Mouse (Mus musculus) liver, embryonic 16.5 days (tissue): ENCODE data around the gene Taf3. TPM values are rescaled to one million over a fixed set of nuclear protein-coding genes. Genes with fewer than 3 reads are reported as not detected.

Source experiments
- ATAC-seq: fragments of 200-750 bp; cut with Nextera tagmentation; 2 replicates; pipeline ENCODE4 v1.8.0; 2017; ENCODE audit warnings: low read depth, mild to moderate bottlenecking, moderate number of reproducible peaks, moderate library complexity
- H3K27ac ChIP-seq: fragments of 300-500 bp; sonication (generic); 2 replicates; pipeline ENCODE4 v1.5.1; 2014; ENCODE audit warnings: mild to moderate bottlenecking, low read length
- H3K27me3 ChIP-seq: fragments of 300-500 bp; sonication (generic); 2 replicates; pipeline ENCODE4 v1.6.1; 2014; ENCODE audit warnings: low read depth, low read length, mixed read lengths; ENCODE audit not compliant: control insufficient read depth, insufficient read depth
- H3K36me3 ChIP-seq: fragments of 300-500 bp; sonication (generic); 2 replicates; pipeline ENCODE4 v1.6.1; 2014; ENCODE audit warnings: mild to moderate bottlenecking; ENCODE audit not compliant: control insufficient read depth, insufficient read depth
- H3K4me1 ChIP-seq: fragments of 300-500 bp; sonication (generic); 2 replicates; pipeline ENCODE4 v1.6.1; 2014; ENCODE audit warnings: low read depth, low read length, mixed read lengths; ENCODE audit not compliant: control insufficient read depth
- H3K4me2 ChIP-seq: fragments of 300-500 bp; sonication (generic); 2 replicates; pipeline ENCODE4 v1.6.1; 2014; ENCODE audit warnings: low read depth, low read length, mixed read lengths
- H3K4me3 ChIP-seq: fragments of 300-500 bp; sonication (generic); 2 replicates; pipeline ENCODE4 v1.5.1; 2014; ENCODE audit warnings: low read depth, mild to moderate bottlenecking, low read length
- H3K9ac ChIP-seq: fragments of 300-500 bp; sonication (generic); 2 replicates; pipeline ENCODE4 v1.6.1; 2014; ENCODE audit warnings: low read depth, low read length
- H3K9me3 ChIP-seq: fragments of 300-500 bp; sonication (generic); replicated peaks from 2 replicates; pipeline ENCODE4 v1.6.1; 2016; ENCODE audit warnings: low read length; ENCODE audit not compliant: control insufficient read depth
- WGBS: fragments of 180-500 bp; shearing (Covaris S2); extraction: QIAGEN DNeasy Blood & Tissue Kit; methylation state at CpG from one replicate; pipeline ENCODE4 v1.1.7; 2014; ENCODE audit not compliant: insufficient replicate concordance; 5-methylcytosine and 5-hydroxymethylcytosine counted together
- polyA plus RNA-seq: library from polyadenylated mRNA; unstranded; fragments of >200 nt; fragmentation: Nextera tagmentation; extraction: Ambion mirVana; gene quantifications from 2 replicates; pipeline ENCODE4 v1.2.1, GENCODE M21; 2015

Gene Taf3
- polyA plus RNA-seq, 1 experiment from 2014 or later, result 5.7 TPM

DNA sequence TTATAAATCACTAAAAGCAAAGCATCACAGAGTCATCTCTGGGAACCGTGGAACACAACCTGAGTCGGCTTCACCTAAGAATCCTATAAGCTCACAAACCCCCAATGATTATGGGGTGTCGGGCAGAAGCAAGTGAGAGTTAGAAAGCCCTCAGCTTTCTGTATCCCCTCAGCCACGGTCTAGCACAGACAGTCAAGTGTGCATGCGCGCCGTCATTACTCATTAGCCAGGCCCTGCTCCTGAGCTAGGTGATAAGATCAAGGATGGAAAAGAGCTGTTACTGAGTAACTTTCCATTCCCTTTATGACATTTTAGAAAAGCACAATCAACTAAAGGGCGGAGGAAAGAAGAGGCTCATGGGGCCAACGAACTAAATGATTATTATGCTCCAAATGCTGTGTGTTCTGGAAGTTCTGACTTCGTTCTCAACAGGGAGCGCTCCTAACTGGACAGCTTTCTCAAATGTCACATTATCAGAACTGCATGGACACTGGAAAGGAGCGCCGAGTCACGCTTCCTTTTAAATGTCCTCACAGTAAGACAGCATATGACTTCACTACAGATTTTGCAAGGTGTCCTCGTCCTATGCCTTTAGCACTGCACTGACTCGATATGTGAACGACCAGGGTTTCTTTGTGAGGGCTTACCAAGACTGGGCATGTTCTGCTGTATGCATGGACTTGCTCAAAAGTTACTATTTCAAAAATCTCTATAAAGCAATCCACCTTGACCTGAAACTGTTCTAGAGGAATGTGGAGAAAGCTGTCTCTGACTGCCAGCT is 129.5 kb downstream of the Taf3 start:
- WGBS, result 70% methylated on average over 17 of the region's 17 CpGs
- peak overlapping the region; percentile 15; the same call in 1 of the 2 replicates for H3K4me2 ChIP-seq
- peak overlapping the region; percentile 67 for H3K27ac ChIP-seq
- peak; percentile 89 for ATAC-seq
- H3K27me3 ChIP-seq, result no peaks in the 10 kb centered on the region
- H3K9ac ChIP-seq, result no peak overlapping the region
- peaks cover 2% of the 10 kb centered on the region; the same call in 1 of the 2 replicates for H3K36me3 ChIP-seq
- no peak overlapping the region for H3K4me3 ChIP-seq
- no peaks in the 10 kb centered on the region for H3K9me3 ChIP-seq
- H3K4me1 ChIP-seq, result no peaks in the 10 kb centered on the region; the same call in 1 of the 2 replicates

DNA sequence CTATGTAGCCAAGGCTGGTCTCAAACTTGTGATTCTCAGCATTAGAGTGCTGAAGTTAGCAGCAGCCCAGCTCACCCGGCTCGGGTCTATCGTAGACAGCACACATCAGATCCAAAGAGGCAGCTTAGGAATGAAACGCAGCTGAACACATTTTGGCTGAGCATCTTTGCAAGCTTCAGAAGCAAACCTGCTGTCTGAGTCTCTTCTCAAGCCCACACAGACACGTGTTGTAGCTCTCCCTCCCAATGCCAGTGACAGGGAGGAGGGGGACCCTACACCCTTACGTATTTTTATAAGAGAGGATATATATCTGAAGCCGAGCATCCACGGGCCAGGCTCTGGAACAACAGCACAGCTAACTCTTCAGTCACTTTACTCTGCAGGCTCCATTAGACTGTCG is 130.8 kb downstream of the Taf3 start:
- Histone ChIP-seq H3K27ac (no peak overlapping the region), H3K9ac (no peak overlapping the region), H3K9me3 (no peaks in the 10 kb centered on the region), H3K4me2 (no peak overlapping the region), H3K4me3 (no peak overlapping the region), H3K27me3 (no peaks in the 10 kb centered on the region), H3K36me3 (peaks cover 2% of the 10 kb centered on the region; the same call in 1 of the 2 replicates), H3K4me1 (no peaks in the 10 kb centered on the region; the same call in 1 of the 2 replicates)
- ATAC-seq, result no peak
- WGBS, result 79% methylated on average over 9 of the region's 9 CpGs

DNA sequence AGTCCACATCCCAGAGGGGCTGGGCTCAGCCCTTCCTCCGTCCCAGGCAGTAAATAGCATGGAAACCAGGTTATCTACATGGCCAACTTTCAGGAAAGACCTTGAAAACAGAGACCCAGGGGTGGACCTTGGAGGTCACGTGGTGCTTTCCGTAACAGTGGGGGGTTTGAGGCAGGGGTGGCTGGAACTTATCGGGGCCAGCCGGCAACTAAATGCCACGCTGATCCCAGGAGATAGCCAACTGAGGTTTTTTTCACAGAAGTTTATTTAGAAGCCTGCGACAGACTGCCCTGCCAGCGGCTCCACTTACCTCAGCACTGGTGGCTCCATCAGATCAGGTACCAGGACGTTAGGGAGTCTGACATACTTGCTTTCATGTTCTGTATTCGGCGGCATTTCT is 142.4 kb downstream of the Taf3 start:
- WGBS, result 1% methylated on average over 11 of the region's 11 CpGs
- H3K27me3 ChIP-seq, result no peaks in the 10 kb centered on the region
- H3K4me2 ChIP-seq, result peak overlapping the region; percentile 25
- peak; percentile 43 for ATAC-seq
- no peak overlapping the region for H3K27ac ChIP-seq
- H3K4me1 ChIP-seq, result peaks cover 3% of the 10 kb centered on the region
- no peak overlapping the region for H3K9ac ChIP-seq
- H3K4me3 ChIP-seq, result peak overlapping the region; percentile 31
- H3K9me3 ChIP-seq, result no peaks in the 10 kb centered on the region
- H3K36me3 ChIP-seq, result no peaks in the 10 kb centered on the region

DNA sequence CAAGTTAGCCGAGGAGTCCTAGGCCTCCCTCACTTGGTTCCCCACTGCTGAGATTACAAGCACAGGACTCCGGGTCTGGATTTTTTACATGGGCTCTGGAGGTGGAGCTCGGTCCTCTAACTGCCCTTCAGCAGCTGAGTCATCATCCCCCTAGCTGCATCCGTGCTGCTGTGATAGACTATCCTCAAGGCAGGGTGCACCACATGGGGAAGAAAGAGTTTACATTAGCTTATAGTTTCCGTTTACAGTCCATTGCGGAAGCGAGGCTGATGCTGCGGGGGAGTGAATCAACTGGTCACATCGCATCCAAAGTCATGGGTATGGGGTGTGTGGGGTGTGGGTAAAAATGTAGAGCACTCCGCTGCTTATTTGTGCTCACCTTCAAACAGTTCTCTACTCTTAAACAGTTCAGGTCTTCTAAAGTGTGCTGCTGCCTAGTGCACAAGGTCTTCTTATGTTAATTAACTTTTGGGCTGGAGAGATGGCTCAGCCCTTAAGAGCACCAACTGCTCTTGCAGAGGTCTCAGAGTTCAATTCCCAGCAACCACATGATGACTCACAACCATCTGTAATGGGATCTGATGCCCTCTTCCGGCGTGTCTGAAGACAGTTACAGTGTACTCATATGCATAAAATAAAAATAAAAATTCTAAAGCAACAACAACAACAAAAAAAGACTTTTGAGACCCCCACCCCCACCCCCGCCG is 144.4 kb downstream of the Taf3 start:
- peaks cover 3% of the 10 kb centered on the region for H3K4me1 ChIP-seq
- H3K27me3 ChIP-seq, result peaks cover 3% of the 10 kb centered on the region; the same call in 1 of the 2 replicates
- 39% methylated on average over 14 of the region's 14 CpGs for WGBS
- ATAC-seq, result no peak
- H3K36me3 ChIP-seq, result no peaks in the 10 kb centered on the region
- H3K4me3 ChIP-seq, result no peak overlapping the region
- no peak overlapping the region for H3K4me2 ChIP-seq
- H3K27ac ChIP-seq, result no peak overlapping the region
- no peak overlapping the region for H3K9ac ChIP-seq
- no peaks in the 10 kb centered on the region for H3K9me3 ChIP-seq

DNA sequence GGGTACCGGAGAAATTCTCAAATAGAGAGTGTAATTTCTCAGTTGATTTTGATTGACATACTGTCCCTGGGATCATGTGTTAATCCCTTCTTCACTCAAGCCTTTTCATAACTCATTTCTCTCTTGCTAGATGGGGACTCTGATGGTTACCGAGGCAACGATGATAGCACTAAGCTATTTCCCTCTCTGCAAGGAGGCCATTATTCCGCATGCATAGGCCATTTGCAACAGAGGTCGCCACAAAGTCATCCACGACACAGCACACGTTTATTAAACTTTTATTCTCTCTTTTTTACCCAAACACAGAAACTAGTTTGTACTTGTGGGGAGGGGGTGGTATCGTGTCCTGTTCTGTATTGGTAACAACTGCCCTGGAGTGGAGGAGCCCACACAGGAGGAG is 150.6 kb downstream of the Taf3 start:
- no peak overlapping the region for H3K9ac ChIP-seq
- H3K4me1 ChIP-seq, result no peaks in the 10 kb centered on the region; the same call in 1 of the 2 replicates
- ATAC-seq, result no peak
- no peak overlapping the region for H3K27ac ChIP-seq
- no peak overlapping the region for H3K4me3 ChIP-seq
- peaks cover 61% of the 10 kb centered on the region for H3K27me3 ChIP-seq
- H3K36me3 ChIP-seq, result no peaks in the 10 kb centered on the region
- WGBS, result 17% methylated on average over 8 of the region's 8 CpGs
- H3K4me2 ChIP-seq, result no peak overlapping the region
- H3K9me3 ChIP-seq, result no peaks in the 10 kb centered on the region

DNA sequence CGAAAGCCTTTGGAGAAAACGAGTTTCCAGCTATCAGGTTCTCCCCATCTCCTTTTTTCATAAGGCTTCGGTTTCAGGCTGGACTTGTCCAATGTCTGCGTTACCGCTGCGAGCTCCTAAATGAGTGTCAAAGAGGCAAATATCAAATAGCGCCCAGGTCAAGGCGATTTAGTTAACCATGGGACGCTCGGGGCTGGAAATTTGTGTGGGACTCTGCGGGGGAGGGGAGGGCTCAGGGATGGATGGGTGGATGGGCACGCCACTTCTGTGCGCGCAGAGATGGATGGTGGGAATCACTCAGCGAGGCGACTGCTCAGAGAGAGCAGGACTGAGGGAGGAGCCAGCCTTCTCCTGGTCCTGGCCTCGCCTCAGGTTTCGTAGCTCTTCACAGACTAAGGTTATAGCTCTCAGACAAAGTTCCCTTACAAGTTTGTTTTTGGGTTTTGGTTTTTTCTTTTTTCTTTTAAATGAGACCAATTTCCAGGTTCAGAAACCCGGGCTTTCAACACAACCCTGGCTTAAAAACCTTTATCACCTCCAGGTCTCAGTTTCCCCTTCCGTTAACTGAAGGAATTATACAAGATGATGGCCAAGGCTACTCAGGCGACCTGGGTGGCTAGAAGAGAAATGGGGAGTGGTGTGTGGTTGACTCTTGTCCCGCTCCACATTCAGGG is 152.2 kb downstream of the Taf3 start:
- H3K27ac ChIP-seq, result no peak overlapping the region
- H3K27me3 ChIP-seq, result peaks cover 73% of the 10 kb centered on the region
- H3K4me3 ChIP-seq, result 0 out of 2 replicates have a peak overlapping the region, but pooled peaks have one; percentile 8
- no peak for ATAC-seq
- H3K4me1 ChIP-seq, result no peaks in the 10 kb centered on the region
- WGBS, result 3% methylated on average over 22 of the region's 22 CpGs
- no peaks in the 10 kb centered on the region for H3K36me3 ChIP-seq
- no peak overlapping the region for H3K9ac ChIP-seq
- no peaks in the 10 kb centered on the region for H3K9me3 ChIP-seq
- no peak overlapping the region for H3K4me2 ChIP-seq

DNA sequence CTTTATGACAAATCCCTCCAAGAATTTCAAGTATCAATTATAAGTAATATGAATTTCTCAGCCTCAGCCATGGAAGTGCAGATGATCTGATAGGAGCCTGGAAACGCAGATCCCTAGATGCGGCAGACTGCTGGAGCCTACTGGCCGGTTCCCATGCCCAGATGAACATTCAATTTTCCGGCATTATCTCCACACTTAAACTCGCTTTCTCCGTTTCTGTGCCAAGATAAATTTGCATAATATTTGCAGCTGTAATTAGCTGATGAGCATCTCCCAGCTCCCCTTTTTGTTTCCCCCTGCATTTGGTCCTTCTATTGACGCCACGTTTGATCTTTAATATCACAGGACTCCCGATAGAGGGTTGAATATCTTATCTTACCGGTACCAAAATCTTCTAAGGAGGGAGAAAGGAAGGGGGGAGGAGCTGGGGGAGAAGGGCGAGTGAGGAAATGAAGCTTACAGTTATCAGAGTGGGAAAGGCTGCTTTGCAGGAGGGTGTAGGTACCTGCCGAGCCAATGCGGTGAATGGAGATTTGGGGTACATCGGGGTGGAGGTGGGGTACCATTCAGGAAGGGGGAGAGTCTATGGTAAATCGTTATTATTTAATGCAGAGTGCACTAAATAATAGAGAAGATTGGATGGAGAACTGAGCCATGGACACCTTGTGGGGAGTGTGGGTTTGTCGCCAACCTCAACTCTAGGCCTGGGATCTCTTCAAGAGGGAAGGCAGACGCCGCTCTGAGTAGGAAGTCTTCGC is 153.4 kb downstream of the Taf3 start:
- ATAC-seq, result no peak
- H3K4me2 ChIP-seq, result no peak overlapping the region
- H3K9ac ChIP-seq, result no peak overlapping the region
- H3K27me3 ChIP-seq, result peaks cover 84% of the 10 kb centered on the region
- no peak overlapping the region for H3K4me3 ChIP-seq
- no peaks in the 10 kb centered on the region for H3K36me3 ChIP-seq
- no peaks in the 10 kb centered on the region for H3K4me1 ChIP-seq
- WGBS, result 2% methylated on average over 19 of the region's 19 CpGs
- no peaks in the 10 kb centered on the region for H3K9me3 ChIP-seq
- no peak overlapping the region for H3K27ac ChIP-seq

DNA sequence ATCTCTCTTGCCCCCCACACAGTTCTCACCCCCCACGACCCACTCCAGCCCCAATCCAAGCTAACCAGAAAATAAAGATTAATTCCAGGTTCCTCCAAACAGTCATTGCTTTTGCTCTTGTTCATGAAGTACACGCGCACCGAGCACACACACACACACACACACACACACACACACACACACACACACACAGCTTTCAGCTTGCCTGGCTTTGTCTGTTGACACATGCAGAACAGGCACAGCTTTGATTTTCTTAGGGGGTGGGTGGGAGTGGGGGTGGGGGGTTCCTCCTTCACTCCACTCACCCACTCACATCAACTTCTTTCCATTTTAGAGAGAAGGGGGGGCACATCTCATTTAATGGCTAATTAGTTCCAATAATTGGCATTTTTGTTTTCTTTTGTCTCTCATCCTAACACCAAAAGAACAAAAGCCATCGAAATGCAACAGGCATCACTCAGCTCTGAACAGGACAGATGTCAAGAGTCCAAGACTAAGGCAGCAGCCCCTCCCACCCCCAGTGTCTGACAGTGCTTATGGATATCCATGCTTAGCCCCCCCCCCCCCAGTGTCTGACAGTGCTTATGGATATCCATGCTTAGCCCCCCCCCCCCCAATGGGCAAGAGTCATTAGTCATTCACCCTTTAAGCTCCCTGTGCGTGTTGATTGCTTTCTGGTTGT is 155.0 kb downstream of the Taf3 start:
- Histone ChIP-seq H3K4me1 (no peaks in the 10 kb centered on the region; the same call in 1 of the 2 replicates), H3K9ac (no peak overlapping the region), H3K4me2 (no peak overlapping the region), H3K27me3 (peaks cover 91% of the 10 kb centered on the region), H3K36me3 (no peaks in the 10 kb centered on the region), H3K4me3 (no peak overlapping the region), H3K9me3 (no peaks in the 10 kb centered on the region), H3K27ac (no peak overlapping the region)
- WGBS, result 5% methylated on average over 6 of the region's 6 CpGs
- ATAC-seq, result no peak
